ENCODE assay signal across 18 mouse cellular contexts in genomic region chr17:53210416-53210772, GRCm38 (mm10).
DNase-seq lines count a peak whose midpoint lies in the region; ATAC-seq and TF ChIP-seq lines count a peak whose summit lies in the region.
"Had no signal": no experiment of that assay in that cellular context is flagged by ENCODE, and none has a peak within 500 bp of the region (broad histone marks: within the 10 kb centered on the region; RNA-seq: fewer than 3 reads in every experiment).

No protein-coding gene starts in this region.

- no peak overlapping the region for H3K9ac ChIP-seq in forebrain, postnatal 0 days
- H3K9ac ChIP-seq in forebrain, embryonic 16.5 days (replicated peaks; ENCODE audit: low read depth, low read length) = no peak overlapping the region
- H3K9ac ChIP-seq in midbrain, embryonic 15.5 days = no peak overlapping the region
- H3K9ac ChIP-seq in midbrain, embryonic 13.5 days (replicated peaks) = no peak overlapping the region
- H3K9ac ChIP-seq in midbrain, postnatal 0 days (replicated peaks; ENCODE audit: low read length, poor library complexity, severe bottlenecking) = no peak overlapping the region
- no peak overlapping the region for H3K9ac ChIP-seq in neural tube, embryonic 14.5 days (replicated peaks; ENCODE audit: low read depth, low read length)
- H3K9ac ChIP-seq: embryonic facial prominence, embryonic 13.5 days; hindbrain, embryonic 15.5 days had no signal

- H3K36me3 ChIP-seq in forebrain, postnatal 0 days (ENCODE audit: insufficient read depth) = no peaks in the 10 kb centered on the region
- H3K36me3 ChIP-seq in forebrain, embryonic 16.5 days (ENCODE audit: control insufficient read depth, insufficient read depth) = no peaks in the 10 kb centered on the region
- H3K36me3 ChIP-seq in midbrain, embryonic 15.5 days (replicated peaks) = no peaks in the 10 kb centered on the region
- H3K36me3 ChIP-seq in midbrain, embryonic 13.5 days = no peaks in the 10 kb centered on the region
- H3K36me3 ChIP-seq in midbrain, postnatal 0 days (ENCODE audit: insufficient read depth, low read length) = no peaks in the 10 kb centered on the region
- no peaks in the 10 kb centered on the region for H3K36me3 ChIP-seq in neural tube, embryonic 14.5 days (ENCODE audit: control insufficient read depth, insufficient read depth, low read length)
- H3K36me3 ChIP-seq: embryonic facial prominence, embryonic 13.5 days; heart, embryonic 10.5 days; hindbrain, embryonic 15.5 days had no signal

- DNase-seq in forebrain, postnatal 0 days = no peak
- no peak for DNase-seq in midbrain, postnatal 0 days (ENCODE audit: low spot score)
- DNase-seq: adrenal gland, adult 2 months; adrenal gland, postnatal 25 days; cerebellum, adult 18-20 months; cerebellum, adult 9-11 months; cerebellum, postnatal 36 days; gastrocnemius, postnatal 10 days; heart, adult 18-20 months; heart, postnatal 10 days; heart, postnatal 4 days had no signal

- no peak overlapping the region for H3K27ac ChIP-seq in forebrain, postnatal 0 days (ENCODE audit: low read depth, low read length)
- H3K27ac ChIP-seq in forebrain, embryonic 16.5 days (ENCODE audit: low read length) = no peak overlapping the region
- no peak overlapping the region for H3K27ac ChIP-seq in midbrain, embryonic 15.5 days
- no peak overlapping the region for H3K27ac ChIP-seq in midbrain, embryonic 13.5 days
- H3K27ac ChIP-seq in midbrain, postnatal 0 days (ENCODE audit: low read depth, low read length) = no peak overlapping the region
- H3K27ac ChIP-seq in neural tube, embryonic 14.5 days (ENCODE audit: low read depth, low read length) = no peak overlapping the region
- H3K27ac ChIP-seq: embryonic facial prominence, embryonic 13.5 days; heart, embryonic 10.5 days; hindbrain, embryonic 15.5 days had no signal

- no peak overlapping the region for H3K4me3 ChIP-seq in forebrain, postnatal 0 days (ENCODE audit: low read depth, low read length)
- H3K4me3 ChIP-seq in forebrain, embryonic 16.5 days (replicated peaks; ENCODE audit: low read length) = no peak overlapping the region
- H3K4me3 ChIP-seq in midbrain, embryonic 15.5 days = no peak overlapping the region
- no peak overlapping the region for H3K4me3 ChIP-seq in midbrain, embryonic 13.5 days (replicated peaks)
- no peak overlapping the region for H3K4me3 ChIP-seq in midbrain, postnatal 0 days (ENCODE audit: low read depth, low read length)
- no peak overlapping the region for H3K4me3 ChIP-seq in neural tube, embryonic 14.5 days (ENCODE audit: low read depth, low read length)
- H3K4me3 ChIP-seq: embryonic facial prominence, embryonic 13.5 days; heart, embryonic 10.5 days; hindbrain, embryonic 15.5 days had no signal

- 0 out of 2 replicates have a peak, but pooled peaks have one; percentile 5 for ATAC-seq in forebrain, postnatal 0 days
- ATAC-seq in forebrain, embryonic 16.5 days = no peak
- ATAC-seq in midbrain, embryonic 15.5 days (replicated peaks) = peak; percentile 81
- ATAC-seq in midbrain, embryonic 13.5 days = no peak
- ATAC-seq in midbrain, postnatal 0 days (ENCODE audit: low FRiP score) = peak; percentile 31; the same call in 1 of the 2 replicates
- ATAC-seq in neural tube, embryonic 14.5 days (ENCODE audit: low read depth) = peak; percentile 41; the same call in 1 of the 2 replicates

- no peaks in the 10 kb centered on the region for H3K9me3 ChIP-seq in forebrain, postnatal 0 days (ENCODE audit: low read length)
- no peaks in the 10 kb centered on the region for H3K9me3 ChIP-seq in forebrain, embryonic 16.5 days (ENCODE audit: control insufficient read depth, low read length)
- H3K9me3 ChIP-seq in midbrain, embryonic 15.5 days = no peaks in the 10 kb centered on the region
- no peaks in the 10 kb centered on the region for H3K9me3 ChIP-seq in midbrain, embryonic 13.5 days
- no peaks in the 10 kb centered on the region for H3K9me3 ChIP-seq in midbrain, postnatal 0 days (ENCODE audit: low read length)
- H3K9me3 ChIP-seq in neural tube, embryonic 14.5 days (ENCODE audit: control insufficient read depth, low read length) = no peaks in the 10 kb centered on the region
- H3K9me3 ChIP-seq: embryonic facial prominence, embryonic 13.5 days; heart, embryonic 10.5 days; hindbrain, embryonic 15.5 days had no signal

- H3K4me2 ChIP-seq in forebrain, postnatal 0 days (ENCODE audit: low read depth) = no peak overlapping the region
- no peak overlapping the region for H3K4me2 ChIP-seq in forebrain, embryonic 16.5 days (ENCODE audit: low read length)
- no peak overlapping the region for H3K4me2 ChIP-seq in midbrain, embryonic 15.5 days
- H3K4me2 ChIP-seq in midbrain, embryonic 13.5 days (replicated peaks) = no peak overlapping the region
- no peak overlapping the region for H3K4me2 ChIP-seq in midbrain, postnatal 0 days (ENCODE audit: low read depth, low read length, poor library complexity, severe bottlenecking)
- no peak overlapping the region for H3K4me2 ChIP-seq in neural tube, embryonic 14.5 days (ENCODE audit: low read depth, low read length)
- H3K4me2 ChIP-seq: embryonic facial prominence, embryonic 13.5 days; hindbrain, embryonic 15.5 days had no signal

- TF ChIP-seq CTCF in forebrain, postnatal 0 days (IDR thresholded peaks at IDR 0.05; ENCODE audit: low read depth) = no peak
- no peak for TF ChIP-seq CTCF in midbrain, postnatal 0 days (IDR thresholded peaks at IDR 0.05)

- no peaks in the 10 kb centered on the region for H3K4me1 ChIP-seq in forebrain, postnatal 0 days (ENCODE audit: insufficient read depth)
- H3K4me1 ChIP-seq in forebrain, embryonic 16.5 days (replicated peaks; ENCODE audit: control insufficient read depth, insufficient read depth, low read length) = no peaks in the 10 kb centered on the region
- no peaks in the 10 kb centered on the region; the same call in 1 of the 2 replicates for H3K4me1 ChIP-seq in midbrain, embryonic 15.5 days
- peaks cover 8% of the 10 kb centered on the region; the same call in 1 of the 2 replicates for H3K4me1 ChIP-seq in midbrain, embryonic 13.5 days (replicated peaks)
- no peaks in the 10 kb centered on the region for H3K4me1 ChIP-seq in midbrain, postnatal 0 days (ENCODE audit: insufficient read depth, low read length)
- no peaks in the 10 kb centered on the region for H3K4me1 ChIP-seq in neural tube, embryonic 14.5 days (ENCODE audit: control insufficient read depth, insufficient read depth, low read length)
- H3K4me1 ChIP-seq: embryonic facial prominence, embryonic 13.5 days; heart, embryonic 10.5 days; hindbrain, embryonic 15.5 days had no signal

- H3K27me3 ChIP-seq in forebrain, postnatal 0 days (ENCODE audit: insufficient read depth, low read length) = no peaks in the 10 kb centered on the region
- no peaks in the 10 kb centered on the region for H3K27me3 ChIP-seq in forebrain, embryonic 16.5 days (replicated peaks; ENCODE audit: control insufficient read depth, insufficient read depth, low read length)
- no peaks in the 10 kb centered on the region for H3K27me3 ChIP-seq in midbrain, embryonic 15.5 days (replicated peaks)
- H3K27me3 ChIP-seq in midbrain, embryonic 13.5 days = no peaks in the 10 kb centered on the region
- no peaks in the 10 kb centered on the region for H3K27me3 ChIP-seq in midbrain, postnatal 0 days (ENCODE audit: insufficient read depth, low read length)
- H3K27me3 ChIP-seq in neural tube, embryonic 14.5 days (ENCODE audit: control insufficient read depth, insufficient read depth, low read length) = no peaks in the 10 kb centered on the region
- H3K27me3 ChIP-seq: embryonic facial prominence, embryonic 13.5 days; hindbrain, embryonic 15.5 days had no signal

Comparison
In these comparisons a context has a peak if more than half of its experiments do, and no peak if none do; other contexts are left out.
1. ATAC-seq: peak in forebrain, postnatal 0 days (single experiment), midbrain, embryonic 15.5 days (single experiment), midbrain, postnatal 0 days (single experiment) and neural tube, embryonic 14.5 days (single experiment); none in forebrain, embryonic 16.5 days (single experiment) and midbrain, embryonic 13.5 days (single experiment).